Mouse (Mus musculus) forebrain, postnatal 0 days (tissue): ENCODE measurements at regions not wholly inside any gene's neighbourhood (a gene's known extent, or its start where the extent isn't known, plus 50 kb on each side); places are given as distances from the start of the nearest gene placed in this dataset.

ENCODE experiments used
- ATAC-seq: fragments of 200-750 bp; cut with Nextera tagmentation; 2 replicates; pipeline ENCODE4 v1.8.0; 2017; ENCODE audit warnings: mild to moderate bottlenecking, moderate library complexity
- DNase-seq: peaks from one replicate; pipeline ENCODE4 v3.0.0-alpha.2; 2015
- H3K27ac ChIP-seq: fragments of 300-500 bp; sonication (generic); 2 replicates; pipeline ENCODE4 v1.5.1; 2014; ENCODE audit warnings: low read depth, mild to moderate bottlenecking, antibody characterized with exemption, low read length, moderate library complexity, mixed read lengths
- H3K27me3 ChIP-seq: fragments of 300-500 bp; sonication (generic); 2 replicates; pipeline ENCODE4 v1.6.1; 2014; ENCODE audit warnings: mild to moderate bottlenecking, low read length, mixed read lengths; ENCODE audit not compliant: insufficient read depth
- H3K36me3 ChIP-seq: fragments of 300-500 bp; sonication (generic); 2 replicates; pipeline ENCODE4 v1.6.1; 2014; ENCODE audit warnings: mild to moderate bottlenecking, moderate library complexity; ENCODE audit not compliant: insufficient read depth
- H3K4me1 ChIP-seq: fragments of 300-500 bp; sonication (generic); 2 replicates; pipeline ENCODE4 v1.6.1; 2014; ENCODE audit warnings: antibody characterized with exemption; ENCODE audit not compliant: insufficient read depth
- H3K4me2 ChIP-seq: fragments of 300-500 bp; sonication (generic); 2 replicates; pipeline ENCODE4 v1.6.1; 2014; ENCODE audit warnings: low read depth, mild to moderate bottlenecking, moderate library complexity
- H3K4me3 ChIP-seq: fragments of 300-500 bp; sonication (generic); 2 replicates; pipeline ENCODE4 v1.5.1; 2014; ENCODE audit warnings: low read depth, low read length, mixed read lengths
- H3K9ac ChIP-seq: fragments of 300-500 bp; sonication (generic); 2 replicates; pipeline ENCODE4 v1.6.1; 2014; ENCODE audit warnings: mild to moderate bottlenecking
- H3K9me3 ChIP-seq: fragments of 300-500 bp; sonication (generic); 2 replicates; pipeline ENCODE4 v1.6.1; 2016; ENCODE audit warnings: low read length
- CTCF ChIP-seq: sonication (generic); IDR thresholded peaks from 2 replicates; pipeline ENCODE4 v1.5.1; 2016; ENCODE audit warnings: antibody characterized with exemption, control low read depth, low read depth
- WGBS: fragments of 180-500 bp; shearing (Covaris S2); extraction: QIAGEN DNeasy Blood & Tissue Kit; methylation state at CpG from one replicate; pipeline ENCODE4 v1.1.7; 2014; 5-methylcytosine and 5-hydroxymethylcytosine counted together

DNA sequence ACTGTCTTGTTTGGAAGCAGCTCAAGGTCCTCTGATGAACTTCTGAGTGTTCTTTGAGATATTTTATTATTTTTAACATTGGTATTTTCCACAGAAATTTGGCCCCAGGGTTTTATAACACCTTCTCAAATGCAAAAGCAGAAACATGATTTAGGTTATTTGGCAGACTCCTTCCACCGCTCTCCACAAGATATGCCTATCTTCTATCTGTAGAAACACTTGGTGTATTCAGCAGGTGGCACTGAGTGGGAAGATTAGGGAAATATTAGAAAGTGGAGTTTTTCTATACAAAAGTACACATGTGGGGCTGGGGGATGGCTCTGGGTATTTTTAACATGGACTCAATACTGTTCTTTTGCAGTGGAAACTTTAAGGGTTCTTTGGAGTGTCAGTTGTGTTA is 475.3 kb downstream of the Dach1 start:
- no peak overlapping the region for H3K27ac ChIP-seq
- no peaks in the 10 kb centered on the region for H3K36me3 ChIP-seq
- H3K9me3 ChIP-seq = no peaks in the 10 kb centered on the region
- TF ChIP-seq CTCF = no peak
- no peak overlapping the region for H3K4me2 ChIP-seq
- no peaks in the 10 kb centered on the region for H3K27me3 ChIP-seq
- WGBS = 100% methylated on average over 1 of the region's 1 CpGs
- no peaks in the 10 kb centered on the region for H3K4me1 ChIP-seq
- ATAC-seq (no peak), DNase-seq (no peak)
- no peak overlapping the region for H3K9ac ChIP-seq
- H3K4me3 ChIP-seq = no peak overlapping the region

DNA sequence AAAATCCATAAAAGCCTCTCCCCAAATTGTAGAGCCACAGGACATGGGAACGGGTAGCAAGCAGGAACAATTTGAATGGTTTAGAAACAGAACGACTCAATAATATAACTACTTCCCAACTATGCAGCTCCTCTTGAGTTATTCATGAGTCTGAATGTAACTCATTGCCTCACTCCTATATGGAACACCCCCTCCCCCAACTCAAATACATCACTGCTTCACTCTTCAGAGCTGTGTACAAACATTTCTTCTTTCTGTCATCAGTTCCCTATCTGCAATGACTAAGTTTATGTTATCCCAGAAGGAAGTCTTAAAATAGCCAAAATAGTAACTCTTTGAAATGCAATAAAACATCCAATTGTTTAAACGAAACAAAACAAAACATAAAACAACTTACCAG is 484.9 kb downstream of the Dach1 start:
- H3K4me1 ChIP-seq = no peaks in the 10 kb centered on the region
- TF ChIP-seq CTCF = no peak
- no peaks in the 10 kb centered on the region for H3K27me3 ChIP-seq
- WGBS = 82% methylated on average over 3 of the region's 3 CpGs
- no peaks in the 10 kb centered on the region for H3K36me3 ChIP-seq
- H3K4me3 ChIP-seq = no peak overlapping the region
- DNase-seq (no peak), ATAC-seq (no peak)
- no peak overlapping the region for H3K4me2 ChIP-seq
- no peak overlapping the region for H3K27ac ChIP-seq
- H3K9me3 ChIP-seq = no peaks in the 10 kb centered on the region
- no peak overlapping the region for H3K9ac ChIP-seq

DNA sequence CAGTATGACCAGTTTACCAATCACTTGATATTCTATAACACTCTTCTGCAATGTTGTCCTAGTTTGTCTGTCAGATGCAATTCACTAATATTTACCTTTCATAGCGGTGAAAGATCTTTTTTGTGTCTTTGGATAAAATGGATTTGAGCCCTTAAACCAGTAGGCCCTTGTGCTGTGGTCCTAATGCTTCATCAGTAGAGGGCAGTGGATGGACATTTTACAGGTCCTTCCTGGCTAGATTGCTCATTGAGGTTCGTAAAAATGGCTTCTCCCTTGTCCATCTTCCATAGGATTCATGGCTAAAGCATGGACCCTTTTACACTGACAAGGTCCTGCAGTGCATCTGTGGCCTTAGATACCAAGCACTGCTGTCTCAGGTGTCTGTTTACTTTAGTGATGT is 501.8 kb downstream of the Dach1 start:
- Histone ChIP-seq H3K27me3 (no peaks in the 10 kb centered on the region), H3K4me1 (no peaks in the 10 kb centered on the region), H3K4me2 (no peak overlapping the region), H3K4me3 (no peak overlapping the region), H3K27ac (no peak overlapping the region), H3K9me3 (no peaks in the 10 kb centered on the region), H3K36me3 (no peaks in the 10 kb centered on the region), H3K9ac (no peak overlapping the region)
- 75% methylated on average over 2 of the region's 2 CpGs for WGBS
- no peak for ATAC-seq
- no peak for DNase-seq
- no peak for TF ChIP-seq CTCF

DNA sequence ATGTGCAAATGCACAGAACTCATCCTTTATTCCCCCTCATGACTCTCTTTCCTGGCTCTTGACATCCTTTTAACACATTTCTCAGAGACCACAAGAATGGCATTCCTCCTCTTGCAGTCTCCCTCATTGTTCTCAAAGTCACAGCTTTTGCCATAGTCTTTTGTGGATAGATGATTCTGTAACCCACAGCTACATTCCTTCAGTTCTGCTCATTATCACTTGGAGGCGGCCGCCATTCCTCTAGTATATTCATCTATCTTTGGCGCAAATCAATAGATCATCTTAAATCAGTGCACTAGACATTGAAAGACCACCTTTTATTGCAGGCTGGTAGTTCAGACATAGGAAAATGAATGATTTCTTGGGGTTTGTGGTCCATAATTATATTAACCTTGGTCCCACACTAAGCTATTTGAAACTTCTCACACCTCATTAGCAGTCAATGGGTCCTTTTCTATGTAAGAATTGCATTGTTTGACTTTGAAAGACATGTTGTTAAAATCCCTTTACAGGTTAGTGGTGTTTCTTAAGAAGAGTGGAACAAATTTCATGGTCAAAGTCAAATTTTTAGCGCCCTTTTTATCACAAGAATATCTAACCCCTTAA is 531.3 kb downstream of the Dach1 start:
- no peak overlapping the region for H3K9ac ChIP-seq
- no peak overlapping the region for H3K4me2 ChIP-seq
- no peaks in the 10 kb centered on the region for H3K36me3 ChIP-seq
- no peaks in the 10 kb centered on the region for H3K9me3 ChIP-seq
- no peaks in the 10 kb centered on the region for H3K4me1 ChIP-seq
- ATAC-seq = no peak
- no peak overlapping the region for H3K27ac ChIP-seq
- H3K27me3 ChIP-seq = no peaks in the 10 kb centered on the region
- no peak for TF ChIP-seq CTCF
- DNase-seq = no peak
- no peak overlapping the region for H3K4me3 ChIP-seq
- WGBS = 32% methylated on average over 4 of the region's 4 CpGs

DNA sequence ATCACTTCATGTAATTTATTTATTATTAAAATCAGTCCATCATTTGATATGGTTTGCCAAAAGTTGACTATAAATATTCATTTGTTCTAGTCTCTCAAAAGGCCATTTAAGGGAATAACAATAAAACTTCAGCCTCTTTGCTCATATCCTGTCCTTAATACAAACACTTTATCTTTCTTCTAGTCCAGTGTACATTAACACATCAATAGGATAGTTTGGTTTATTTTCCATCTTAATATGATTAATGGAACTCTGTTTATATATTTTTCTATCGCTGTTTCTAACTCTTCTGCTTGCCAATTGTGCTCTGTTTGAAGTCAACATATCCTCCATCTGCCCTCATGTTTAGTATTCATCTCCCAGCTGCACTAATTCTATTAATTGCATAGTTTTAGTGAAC is 558.1 kb downstream of the Dach1 start:
- no peak for ATAC-seq
- Histone ChIP-seq H3K36me3 (no peaks in the 10 kb centered on the region), H3K4me1 (no peaks in the 10 kb centered on the region), H3K9me3 (no peaks in the 10 kb centered on the region), H3K4me3 (no peak overlapping the region), H3K4me2 (no peak overlapping the region), H3K27me3 (no peaks in the 10 kb centered on the region), H3K9ac (no peak overlapping the region), H3K27ac (no peak overlapping the region)
- DNase-seq = no peak
- 52% methylated on average over 1 of the region's 1 CpGs for WGBS
- no peak for TF ChIP-seq CTCF

DNA sequence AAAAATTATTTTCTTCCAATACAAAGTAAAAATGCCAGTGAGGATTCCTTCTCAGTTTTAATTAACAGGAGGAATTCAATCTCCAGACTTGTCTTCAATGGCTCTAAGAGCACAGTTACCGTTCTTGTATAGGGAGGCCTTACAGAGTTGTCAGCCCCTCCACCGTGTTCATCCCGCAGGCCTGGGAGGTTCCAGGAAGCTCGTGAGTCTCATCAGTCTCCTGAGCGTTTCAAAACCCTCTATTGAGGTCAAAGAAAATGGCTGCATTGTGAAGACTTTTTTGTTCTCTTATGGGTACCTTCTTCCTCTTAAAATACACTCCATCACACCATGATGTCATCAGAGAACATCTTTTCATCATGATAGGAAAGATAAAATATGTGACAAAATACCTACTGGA is 572.9 kb downstream of the Dach1 start:
- DNase-seq (no peak), ATAC-seq (no peak)
- no peak overlapping the region for H3K4me3 ChIP-seq
- 21% methylated on average over 5 of the region's 5 CpGs for WGBS
- no peak overlapping the region for H3K27ac ChIP-seq
- no peaks in the 10 kb centered on the region for H3K4me1 ChIP-seq
- no peaks in the 10 kb centered on the region for H3K36me3 ChIP-seq
- no peak overlapping the region for H3K4me2 ChIP-seq
- H3K9ac ChIP-seq = no peak overlapping the region
- no peak for TF ChIP-seq CTCF
- no peaks in the 10 kb centered on the region for H3K27me3 ChIP-seq
- no peaks in the 10 kb centered on the region for H3K9me3 ChIP-seq

DNA sequence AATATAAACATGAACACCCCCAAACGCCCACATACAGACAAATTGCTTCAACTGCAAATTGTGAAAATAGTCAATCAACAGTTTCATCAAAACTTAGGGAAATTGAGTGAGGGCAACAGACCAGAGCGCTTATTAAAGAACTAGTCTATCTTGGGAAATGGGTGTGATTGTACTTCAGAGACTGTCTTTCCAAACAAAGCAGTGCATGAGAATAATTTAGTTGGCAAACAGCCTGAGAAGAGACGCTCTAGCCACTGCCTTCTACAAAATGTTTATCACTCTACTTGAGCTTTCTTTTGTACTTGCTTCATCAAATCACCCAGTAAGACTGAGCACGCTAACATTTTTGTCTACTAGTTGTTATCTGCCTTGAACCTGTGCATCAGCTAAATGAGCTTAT is 581.0 kb downstream of the Dach1 start:
- H3K36me3 ChIP-seq = no peaks in the 10 kb centered on the region
- WGBS = 18% methylated on average over 4 of the region's 4 CpGs
- H3K27ac ChIP-seq = no peak overlapping the region

More for the DNA sequence above, 581.0 kb downstream of the Dach1 start:
- DNase-seq (no peak), ATAC-seq (peak; percentile 18; the same call in 1 of the 2 replicates)
- H3K4me3 ChIP-seq = no peak overlapping the region
- H3K4me2 ChIP-seq = peak overlapping the region; percentile 4; the same call in 1 of the 2 replicates
- H3K4me1 ChIP-seq = no peaks in the 10 kb centered on the region
- no peak overlapping the region for H3K9ac ChIP-seq
- H3K27me3 ChIP-seq = no peaks in the 10 kb centered on the region
- TF ChIP-seq CTCF = no peak
- H3K9me3 ChIP-seq = no peaks in the 10 kb centered on the region
